Mouse (Mus musculus): ENCODE measurements around the gene Ahcyl2. TPM values are rescaled to one million over a fixed set of nuclear protein-coding genes. Genes with fewer than 3 reads are reported as not detected.

Ahcyl2 gene
- polyA plus RNA-seq, 1 experiment from 2014 or later: 9.5 TPM

DNA sequence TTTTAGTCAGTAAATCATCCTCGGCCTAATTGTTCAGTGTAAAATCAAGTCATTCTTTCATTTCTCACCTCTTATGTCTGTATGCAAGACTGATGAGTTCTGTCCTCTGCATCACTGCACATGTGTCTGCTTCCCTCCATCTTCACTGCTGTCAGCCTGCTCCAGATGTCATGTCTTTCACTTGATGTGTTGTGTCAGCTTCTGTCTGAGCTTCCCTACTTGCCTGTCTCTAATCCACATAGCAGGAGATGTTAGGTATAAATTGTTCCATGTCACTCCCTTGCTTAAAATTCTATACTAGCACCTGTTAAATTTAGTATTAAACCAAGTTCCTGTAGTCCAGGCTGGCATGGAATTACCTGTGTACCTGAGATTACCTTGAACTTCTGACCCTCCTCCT, 72.2 kb downstream of the Ahcyl2 start:
- H3K4me1 ChIP-seq: no peaks in the 10 kb centered on the region
- no peaks in the 10 kb centered on the region for H3K27me3 ChIP-seq
- no peak overlapping the region for H3K4me3 ChIP-seq
- no peak overlapping the region for H3K9ac ChIP-seq
- WGBS: 79% methylated on average over 1 of the region's 1 CpGs
- no peaks in the 10 kb centered on the region for H3K36me3 ChIP-seq
- no peak for ATAC-seq (ENCODE audit: borderline replicate concordance, extremely low read depth, low FRiP score, low TSS enrichment)
- no peak overlapping the region for H3K27ac ChIP-seq
- H3K4me2 ChIP-seq: no peak overlapping the region
- no peaks in the 10 kb centered on the region for H3K9me3 ChIP-seq

DNA sequence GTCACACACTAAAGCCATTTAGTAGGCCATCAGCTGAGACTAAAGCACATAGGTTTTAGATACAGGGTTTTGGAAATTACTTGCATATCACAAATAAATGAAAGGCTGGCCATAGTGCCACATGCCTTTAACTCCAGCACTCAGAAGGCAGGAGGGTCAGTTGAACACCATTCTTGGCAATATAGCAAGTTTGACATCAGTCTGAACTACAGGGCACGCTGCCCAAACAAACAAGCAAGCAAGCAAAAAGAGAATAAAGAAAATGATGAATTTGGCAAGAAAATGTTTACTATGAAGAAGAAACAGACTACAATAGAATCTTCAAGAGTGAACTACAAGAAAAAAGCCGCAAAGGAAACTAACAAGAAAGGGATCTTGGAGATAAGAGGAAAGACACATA, 73.7 kb downstream of the Ahcyl2 start:
- Histone ChIP-seq H3K4me1 (no peaks in the 10 kb centered on the region), H3K9ac (no peak overlapping the region), H3K36me3 (no peaks in the 10 kb centered on the region), H3K4me2 (no peak overlapping the region), H3K4me3 (no peak overlapping the region), H3K27me3 (no peaks in the 10 kb centered on the region), H3K9me3 (no peaks in the 10 kb centered on the region), H3K27ac (no peak overlapping the region)
- no peak for ATAC-seq (ENCODE audit: borderline replicate concordance, extremely low read depth, low FRiP score, low TSS enrichment)
- 90% methylated on average over 2 of the region's 2 CpGs for WGBS

DNA sequence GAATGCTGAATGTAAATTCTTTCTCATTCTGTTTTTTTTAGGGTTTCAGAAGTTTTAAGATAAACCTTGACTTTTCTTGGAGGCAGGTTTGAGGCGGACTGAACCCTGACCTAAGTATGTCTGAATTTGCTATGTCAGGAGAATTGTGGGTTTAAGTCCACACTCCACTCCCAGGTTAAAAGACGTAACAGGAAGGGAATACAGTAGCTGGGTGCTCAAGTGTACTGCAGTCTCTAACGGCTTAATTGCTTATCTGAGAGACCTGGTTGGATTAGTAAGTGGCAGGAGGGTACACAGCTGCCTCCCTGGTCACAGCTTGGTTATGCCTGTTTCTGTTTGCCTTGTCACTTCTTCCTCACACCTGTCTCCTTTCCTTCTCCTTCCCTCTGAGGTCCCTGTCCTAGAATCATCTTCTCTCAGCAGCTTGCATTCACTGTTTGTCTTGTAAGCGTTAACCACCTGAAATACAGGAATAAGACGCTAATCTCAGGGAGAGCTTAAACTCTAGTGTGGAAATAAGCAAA, 79.9 kb downstream of the Ahcyl2 start:
- H3K4me3 ChIP-seq: no peak overlapping the region
- 50% methylated on average over 5 of the region's 5 CpGs for WGBS
- H3K9me3 ChIP-seq: no peaks in the 10 kb centered on the region
- H3K9ac ChIP-seq: no peak overlapping the region
- no peaks in the 10 kb centered on the region for H3K27me3 ChIP-seq
- H3K27ac ChIP-seq: peak overlapping the region; percentile 52; the same call in 1 of the 2 replicates
- no peak for ATAC-seq (ENCODE audit: borderline replicate concordance, extremely low read depth, low FRiP score, low TSS enrichment)
- peaks cover 5% of the 10 kb centered on the region; the same call in 1 of the 2 replicates for H3K4me1 ChIP-seq
- no peak overlapping the region for H3K4me2 ChIP-seq
- no peaks in the 10 kb centered on the region for H3K36me3 ChIP-seq

DNA sequence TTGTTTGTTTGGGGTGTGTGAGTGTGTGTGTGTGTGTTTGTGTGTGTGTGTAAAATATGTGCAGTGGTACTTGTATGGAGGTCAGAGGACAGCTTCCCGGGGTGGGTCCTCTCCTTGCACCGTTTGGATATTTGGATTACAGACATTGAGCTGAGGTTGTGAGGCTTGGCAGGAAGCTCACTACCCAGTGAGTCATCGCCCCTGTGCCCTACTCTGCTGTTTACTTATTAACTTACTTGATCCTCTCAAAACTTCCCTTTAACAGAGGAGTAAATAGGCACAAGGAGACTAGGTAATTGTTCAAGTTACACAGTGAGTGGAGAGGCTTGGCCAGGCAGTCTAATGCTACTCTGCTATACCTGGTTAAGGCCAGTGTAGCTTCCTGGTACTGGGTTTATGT, 81.0 kb downstream of the Ahcyl2 start:
- Histone ChIP-seq H3K36me3 (no peaks in the 10 kb centered on the region), H3K27ac (0 out of 2 replicates have a peak overlapping the region, but pooled peaks have one; percentile 13), H3K4me2 (no peak overlapping the region), H3K27me3 (no peaks in the 10 kb centered on the region), H3K9ac (no peak overlapping the region), H3K4me3 (no peak overlapping the region), H3K9me3 (no peaks in the 10 kb centered on the region), H3K4me1 (peaks cover 8% of the 10 kb centered on the region)
- ATAC-seq (ENCODE audit: borderline replicate concordance, extremely low read depth, low FRiP score, low TSS enrichment): 0 out of 2 replicates have a peak, but pooled peaks have one; percentile 57
- 34% methylated on average over 3 of the region's 3 CpGs for WGBS

DNA sequence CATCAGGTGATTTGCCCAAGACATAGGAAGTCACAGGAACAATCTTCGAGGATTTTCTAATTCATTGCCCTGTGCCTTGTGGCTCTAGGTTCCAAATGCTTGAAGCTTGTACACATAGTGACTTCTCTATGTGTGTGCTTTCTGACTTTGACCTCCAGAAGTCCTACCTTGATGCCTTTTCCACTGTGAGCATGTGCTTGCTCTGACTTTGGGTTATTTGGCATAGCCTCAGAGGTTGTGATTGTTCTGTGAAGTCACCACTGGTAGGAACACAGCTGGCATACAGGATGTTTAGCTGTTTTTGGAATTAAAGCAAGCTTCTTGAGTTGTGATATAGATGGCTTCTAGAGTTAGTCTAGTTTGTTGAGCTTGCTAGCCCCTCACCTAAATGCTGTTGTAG, 82.3 kb downstream of the Ahcyl2 start:
- Histone ChIP-seq H3K27me3 (no peaks in the 10 kb centered on the region), H3K36me3 (no peaks in the 10 kb centered on the region), H3K4me1 (peaks cover 8% of the 10 kb centered on the region), H3K4me2 (no peak overlapping the region), H3K9ac (no peak overlapping the region), H3K27ac (no peak overlapping the region), H3K9me3 (no peaks in the 10 kb centered on the region), H3K4me3 (no peak overlapping the region)
- 73% methylated on average over 1 of the region's 1 CpGs for WGBS
- no peak for ATAC-seq (ENCODE audit: borderline replicate concordance, extremely low read depth, low FRiP score, low TSS enrichment)

DNA sequence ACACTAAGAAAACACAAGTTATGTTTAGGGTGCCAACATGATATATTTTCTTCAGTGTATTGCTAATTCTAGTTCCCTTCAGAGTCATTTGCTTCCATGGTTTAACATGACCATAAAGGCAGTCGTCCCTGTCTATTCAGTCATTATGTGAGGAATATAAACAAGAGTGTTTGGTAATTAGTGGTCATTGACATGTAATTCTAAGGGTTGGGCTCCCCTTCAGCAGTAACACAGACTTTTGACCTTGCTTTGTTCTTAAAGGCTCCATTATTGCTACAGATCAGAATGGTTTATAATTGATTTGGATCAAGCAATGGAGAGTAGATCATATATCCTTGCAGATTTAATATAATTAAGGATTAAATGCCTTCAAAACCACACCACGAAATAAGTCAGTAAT, 82.9 kb downstream of the Ahcyl2 start:
- no peaks in the 10 kb centered on the region for H3K27me3 ChIP-seq
- H3K27ac ChIP-seq: no peak overlapping the region
- H3K9ac ChIP-seq: no peak overlapping the region
- H3K9me3 ChIP-seq: no peaks in the 10 kb centered on the region
- peaks cover 8% of the 10 kb centered on the region for H3K4me1 ChIP-seq
- WGBS: 70% methylated on average over 2 of the region's 2 CpGs
- no peak for ATAC-seq (ENCODE audit: borderline replicate concordance, extremely low read depth, low FRiP score, low TSS enrichment)
- no peak overlapping the region for H3K4me2 ChIP-seq
- no peaks in the 10 kb centered on the region for H3K36me3 ChIP-seq
- no peak overlapping the region for H3K4me3 ChIP-seq

DNA sequence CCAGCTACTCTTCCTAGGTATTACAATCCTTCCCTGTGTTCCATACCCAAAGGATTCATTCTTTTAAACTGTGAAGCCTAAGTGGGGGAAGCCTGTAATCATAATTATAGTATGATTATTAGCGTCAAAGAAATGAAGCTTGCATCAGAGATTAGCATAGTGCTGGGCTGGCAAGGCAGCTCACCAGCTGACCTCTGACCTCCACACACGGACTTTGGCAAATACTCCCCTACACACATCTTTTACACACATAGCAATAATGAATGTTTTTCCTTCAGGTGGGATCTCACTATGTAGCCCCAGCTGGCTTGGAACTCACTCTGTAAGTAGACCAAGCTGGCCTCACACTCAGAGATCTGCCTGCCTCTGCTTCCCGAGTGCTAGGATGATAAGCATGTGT, 84.1 kb downstream of the Ahcyl2 start:
- Histone ChIP-seq H3K4me2 (no peak overlapping the region), H3K4me1 (peaks cover 8% of the 10 kb centered on the region), H3K9ac (no peak overlapping the region), H3K9me3 (no peaks in the 10 kb centered on the region), H3K27me3 (no peaks in the 10 kb centered on the region), H3K4me3 (no peak overlapping the region), H3K27ac (no peak overlapping the region), H3K36me3 (no peaks in the 10 kb centered on the region)
- ATAC-seq (ENCODE audit: borderline replicate concordance, extremely low read depth, low FRiP score, low TSS enrichment): no peak
- 77% methylated on average over 3 of the region's 3 CpGs for WGBS

DNA sequence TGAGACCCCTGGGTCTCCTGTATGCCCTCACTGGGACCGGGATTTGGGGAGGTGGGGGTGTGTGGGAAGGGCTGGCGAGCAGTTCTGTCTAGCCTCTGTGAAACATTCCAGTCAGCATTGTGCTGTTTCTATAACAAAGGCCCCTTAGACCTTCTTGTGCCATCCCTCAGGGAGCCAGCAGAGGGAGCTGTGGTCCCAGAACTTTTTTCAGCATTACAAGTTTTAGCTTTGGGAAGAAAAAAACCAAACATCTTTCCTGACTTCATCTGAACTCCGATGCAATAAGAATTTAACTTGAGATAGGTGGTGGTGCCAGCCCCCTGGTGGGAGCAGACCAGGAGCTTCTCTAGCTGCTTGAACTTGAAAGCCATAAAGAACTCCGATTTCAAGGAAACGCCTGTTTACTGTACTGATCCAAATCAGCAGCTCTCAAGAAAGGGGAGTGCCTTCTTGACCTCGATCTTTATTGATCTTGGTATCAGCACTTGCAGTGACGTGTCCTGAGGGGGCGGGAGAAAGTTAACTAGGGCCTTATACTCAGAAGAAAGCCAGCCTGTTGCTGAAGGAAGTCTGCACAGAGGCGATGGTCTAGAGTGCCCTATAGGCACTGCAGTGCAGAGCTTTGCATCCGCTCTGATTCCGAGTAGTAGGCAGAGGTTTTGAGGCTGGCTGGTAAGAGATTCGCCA, 85.5 kb downstream of the Ahcyl2 start:
- Histone ChIP-seq H3K4me1 (peaks cover 3% of the 10 kb centered on the region; the same call in 1 of the 2 replicates), H3K27ac (no peak overlapping the region), H3K4me3 (peak overlapping the region; percentile 19), H3K27me3 (no peaks in the 10 kb centered on the region), H3K9me3 (no peaks in the 10 kb centered on the region), H3K36me3 (no peaks in the 10 kb centered on the region), H3K9ac (no peak overlapping the region), H3K4me2 (peak overlapping the region; percentile 54)
- WGBS: 16% methylated on average over 12 of the region's 12 CpGs
- ATAC-seq (ENCODE audit: borderline replicate concordance, extremely low read depth, low FRiP score, low TSS enrichment): 0 out of 2 replicates have a peak, but pooled peaks have one; percentile 42

DNA sequence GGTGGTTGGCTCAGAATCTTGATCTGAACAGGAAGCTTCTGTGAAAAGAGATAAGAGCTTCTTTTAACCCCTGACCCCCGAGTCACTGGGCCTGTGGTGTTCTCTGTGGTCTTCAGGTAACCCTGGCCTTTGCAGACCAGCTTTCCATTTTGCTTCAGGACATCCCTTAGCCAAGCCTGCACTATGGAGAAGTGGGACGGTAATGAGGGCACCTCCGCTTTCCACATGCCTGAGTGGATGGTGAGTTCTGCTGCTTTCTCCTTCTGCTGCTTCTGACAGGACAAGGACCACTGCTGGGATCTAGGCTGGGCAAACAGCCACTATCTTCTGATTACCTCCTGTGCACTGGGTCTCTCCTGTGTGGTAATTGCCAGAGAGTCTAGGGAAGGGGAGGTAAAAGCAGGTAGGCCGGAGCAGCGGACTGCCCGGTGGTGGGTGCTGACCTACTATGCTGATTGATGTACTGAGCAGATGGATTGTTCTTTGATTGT, 86.1 kb downstream of the Ahcyl2 start:
- H3K36me3 ChIP-seq: no peaks in the 10 kb centered on the region
- H3K27ac ChIP-seq: no peak overlapping the region
- H3K4me2 ChIP-seq: peak overlapping the region; percentile 54
- WGBS: 86% methylated on average over 6 of the region's 6 CpGs
- H3K4me3 ChIP-seq: no peak overlapping the region
- no peaks in the 10 kb centered on the region for H3K9me3 ChIP-seq
- H3K4me1 ChIP-seq: peaks cover 3% of the 10 kb centered on the region; the same call in 1 of the 2 replicates
- no peaks in the 10 kb centered on the region for H3K27me3 ChIP-seq
- no peak for ATAC-seq (ENCODE audit: borderline replicate concordance, extremely low read depth, low FRiP score, low TSS enrichment)
- H3K9ac ChIP-seq: no peak overlapping the region

DNA sequence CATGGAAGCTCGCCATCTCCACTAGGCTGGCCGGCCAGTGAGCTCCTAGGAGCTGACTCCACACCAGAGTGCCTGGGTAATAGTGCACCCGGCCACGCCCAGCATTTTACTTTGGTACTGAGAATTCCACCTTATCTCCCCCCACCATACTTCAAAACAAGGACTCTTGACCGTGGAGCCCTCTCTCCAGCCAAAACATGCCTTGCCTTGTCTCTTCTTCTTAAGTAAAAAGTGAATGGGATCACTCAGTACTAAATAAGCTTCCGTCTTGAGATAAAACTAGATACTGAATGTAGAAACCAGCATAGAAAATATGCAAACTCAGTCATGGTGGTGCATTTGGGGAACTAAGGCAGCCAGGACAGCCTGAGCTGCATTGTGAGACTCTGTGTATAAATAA, 90.8 kb downstream of the Ahcyl2 start:
- H3K27ac ChIP-seq: no peak overlapping the region
- H3K27me3 ChIP-seq: no peaks in the 10 kb centered on the region
- H3K36me3 ChIP-seq: no peaks in the 10 kb centered on the region
- no peaks in the 10 kb centered on the region for H3K4me1 ChIP-seq
- no peak for ATAC-seq (ENCODE audit: borderline replicate concordance, extremely low read depth, low FRiP score, low TSS enrichment)
- H3K9me3 ChIP-seq: no peaks in the 10 kb centered on the region
- H3K4me2 ChIP-seq: no peak overlapping the region
- no peak overlapping the region for H3K4me3 ChIP-seq
- H3K9ac ChIP-seq: no peak overlapping the region
- 53% methylated on average over 6 of the region's 6 CpGs for WGBS

DNA sequence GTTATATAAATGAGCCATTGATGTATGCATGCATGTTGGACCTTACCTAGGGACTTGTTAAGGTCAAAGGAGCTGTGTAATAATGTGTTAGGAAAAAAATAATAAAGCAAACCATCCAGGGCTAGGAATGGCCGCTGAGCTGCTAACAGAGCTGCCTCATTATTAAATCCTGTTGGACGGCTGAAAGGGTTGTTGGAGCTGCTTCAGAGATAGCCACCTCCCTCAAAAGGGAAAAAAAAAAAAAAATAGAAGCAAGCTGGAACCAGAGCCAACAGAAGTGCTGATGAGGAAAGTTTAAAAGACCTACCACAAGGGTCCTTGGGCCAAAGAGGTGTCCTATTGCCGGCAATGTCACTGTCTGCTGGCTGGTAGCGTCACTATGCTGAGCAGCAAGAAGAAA, 91.5 kb downstream of the Ahcyl2 start:
- H3K4me1 ChIP-seq: no peaks in the 10 kb centered on the region
- no peak overlapping the region for H3K9ac ChIP-seq
- H3K36me3 ChIP-seq: no peaks in the 10 kb centered on the region
- H3K4me2 ChIP-seq: no peak overlapping the region
- 47% methylated on average over 4 of the region's 4 CpGs for WGBS
- no peak overlapping the region for H3K27ac ChIP-seq
- H3K27me3 ChIP-seq: no peaks in the 10 kb centered on the region
- H3K4me3 ChIP-seq: no peak overlapping the region
- no peaks in the 10 kb centered on the region for H3K9me3 ChIP-seq
- ATAC-seq (ENCODE audit: borderline replicate concordance, extremely low read depth, low FRiP score, low TSS enrichment): no peak

DNA sequence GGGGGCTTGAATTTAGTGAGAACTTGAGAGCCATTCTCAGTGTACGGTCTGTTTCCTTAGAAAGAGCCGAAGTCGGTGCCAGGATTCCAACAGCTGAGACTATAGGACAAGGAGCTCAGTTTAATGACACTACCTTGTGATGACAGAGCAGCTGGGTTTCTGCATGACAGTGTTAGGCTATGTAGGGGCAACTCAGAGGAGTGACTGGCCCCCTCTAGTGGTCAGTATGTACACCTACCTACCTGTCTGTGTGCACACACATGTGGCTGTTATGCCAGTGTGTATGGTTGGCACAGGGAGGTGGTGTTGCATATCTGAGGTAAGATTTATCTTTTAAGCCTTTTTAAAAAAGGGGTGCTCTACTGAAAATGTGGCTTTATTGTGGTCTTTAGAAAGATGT, 92.4 kb downstream of the Ahcyl2 start:
- WGBS: 81% methylated on average over 3 of the region's 3 CpGs
- no peaks in the 10 kb centered on the region for H3K36me3 ChIP-seq

More for the DNA sequence above, 92.4 kb downstream of the Ahcyl2 start:
- no peak overlapping the region for H3K27ac ChIP-seq
- H3K27me3 ChIP-seq: no peaks in the 10 kb centered on the region
- no peaks in the 10 kb centered on the region for H3K9me3 ChIP-seq
- no peaks in the 10 kb centered on the region for H3K4me1 ChIP-seq
- H3K4me2 ChIP-seq: no peak overlapping the region
- no peak overlapping the region for H3K9ac ChIP-seq
- ATAC-seq (ENCODE audit: borderline replicate concordance, extremely low read depth, low FRiP score, low TSS enrichment): no peak
- H3K4me3 ChIP-seq: no peak overlapping the region
